Mouse (Mus musculus): Measurements from ENCODE around the gene Eif2b1.

The Eif2b1 gene

GRCm38 (mm10) chr5:124578633-124579317 lies at the start of gene Eif2b1, which contains the start of gene Gtf2h3:
Gene Eif2b1, minus strand, starts transcription at chr5:124579131.
Gene Gtf2h3, plus strand, starts transcription at chr5:124579140.
- peak; percentile 94 for DNase-seq (ENCODE audit: low read depth)

GRCm38 (mm10) chr5:124624291-124624690 lies 45.4 kb upstream of the Eif2b1 start:
- no peak for DNase-seq (ENCODE audit: low read depth)

- no peak for DNase-seq (ENCODE audit: low read depth)
Measured at GRCm38 (mm10) chr5:124622890-124623289, 44.0 kb upstream of the Eif2b1 start.

- no peak for DNase-seq (ENCODE audit: low read depth)
Measured at GRCm38 (mm10) chr5:124621362-124621761, 42.4 kb upstream of the Eif2b1 start.

GRCm38 (mm10) chr5:124618711-124619110 lies 39.8 kb upstream of the Eif2b1 start:
- no peak for DNase-seq (ENCODE audit: low read depth)

- peak; percentile 32 for DNase-seq (ENCODE audit: low read depth)
Measured at GRCm38 (mm10) chr5:124614709-124615108, 35.8 kb upstream of the Eif2b1 start.

- peak; percentile 73 for DNase-seq (ENCODE audit: low read depth)
Measured at GRCm38 (mm10) chr5:124610965-124611364, 32.0 kb upstream of the Eif2b1 start.

- no peak for DNase-seq (ENCODE audit: low read depth)
Measured at GRCm38 (mm10) chr5:124605041-124605622, 26.2 kb upstream of the Eif2b1 start.

GRCm38 (mm10) chr5:124604296-124604695 lies 25.4 kb upstream of the Eif2b1 start:
- DNase-seq (ENCODE audit: low read depth), result peak; percentile 52

- peak; percentile 84 for DNase-seq (ENCODE audit: low read depth)
Measured at GRCm38 (mm10) chr5:124602349-124602748, 23.4 kb upstream of the Eif2b1 start.

GRCm38 (mm10) chr5:124599726-124600125 lies 20.8 kb upstream of the Eif2b1 start:
- DNase-seq (ENCODE audit: low read depth), result peak; percentile 61

GRCm38 (mm10) chr5:124598224-124599174 lies 19.6 kb upstream of the Eif2b1 start:
- DNase-seq (ENCODE audit: low read depth), result no peak

- DNase-seq (ENCODE audit: low read depth), result no peak
Measured at GRCm38 (mm10) chr5:124592768-124593167, 13.8 kb upstream of the Eif2b1 start.

- DNase-seq (ENCODE audit: low read depth), result peak; percentile 97
Measured at GRCm38 (mm10) chr5:124582515-124582914, 3.6 kb upstream of the Eif2b1 start.

- no peak for DNase-seq (ENCODE audit: low read depth)
Measured at GRCm38 (mm10) chr5:124575467-124575866, 3.5 kb downstream of the Eif2b1 start.

- no peak for DNase-seq (ENCODE audit: low read depth)
Measured at GRCm38 (mm10) chr5:124571068-124571467, 7.9 kb downstream of the Eif2b1 start.

GRCm38 (mm10) chr5:124555145-124555544 lies 23.8 kb downstream of the Eif2b1 start:
- DNase-seq (ENCODE audit: low read depth), result peak; percentile 66

- no peak for DNase-seq (ENCODE audit: low read depth)
Measured at GRCm38 (mm10) chr5:124553607-124554006, 25.3 kb downstream of the Eif2b1 start.

GRCm38 (mm10) chr5:124552558-124553307 lies 26.2 kb downstream of the Eif2b1 start, which contains the start of gene Ddx55:
Gene Ddx55, plus strand, starts transcription at chr5:124552864.
- peak; percentile 95 for DNase-seq (ENCODE audit: low read depth)

GRCm38 (mm10) chr5:124552094-124552472 lies 26.8 kb downstream of the Eif2b1 start:
- peak; percentile 54 for DNase-seq (ENCODE audit: low read depth)

GRCm38 (mm10) chr5:124551349-124552093 lies 27.4 kb downstream of the Eif2b1 start:
- DNase-seq (ENCODE audit: low read depth), result peak; percentile 50

Measured in 416B (cell line).